Mouse (Mus musculus): ENCODE data around the gene Atg4a-ps.

Gene Atg4a-ps

DNA sequence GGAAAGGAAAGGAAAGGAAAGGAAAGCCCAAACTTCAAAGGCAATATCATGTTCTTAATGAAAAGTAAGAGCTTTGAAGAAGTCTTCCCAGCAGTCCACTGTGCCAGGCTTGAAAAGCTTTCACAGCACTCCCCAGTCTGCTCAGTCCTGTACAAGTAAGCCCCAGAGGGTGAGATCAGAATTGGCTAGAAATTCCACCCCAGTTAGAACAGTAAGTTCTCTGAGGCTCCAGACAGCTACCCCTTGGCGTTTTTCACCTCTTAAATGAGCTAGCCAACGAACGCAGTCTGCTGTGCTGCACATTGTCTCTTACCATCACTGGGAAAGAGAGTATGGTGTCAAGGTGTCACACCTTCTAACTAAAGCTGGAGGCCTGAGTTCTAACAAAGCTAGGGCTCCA lies 18.2 kb downstream of the Atg4a-ps start:
- DNase-seq (ENCODE audit: low spot score) = no peak

DNA sequence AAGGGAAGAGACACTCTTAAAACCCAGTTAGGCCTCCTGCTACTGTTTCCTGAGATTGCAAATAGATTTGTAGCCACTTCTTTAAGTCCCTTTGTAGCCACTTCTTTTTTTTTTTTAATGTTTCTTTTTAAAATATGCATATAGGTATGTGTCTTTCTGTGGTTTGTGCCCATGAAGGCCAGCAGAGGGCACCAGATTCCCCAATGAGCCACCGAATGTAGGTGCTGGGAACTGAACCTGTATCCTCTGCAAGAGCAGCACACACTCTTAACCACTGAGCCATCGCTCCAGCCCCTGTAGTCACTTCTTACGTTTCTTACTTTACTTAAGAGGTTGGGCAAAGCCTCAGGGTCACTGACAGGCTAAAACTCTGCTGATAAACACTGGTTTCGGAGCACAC lies 19.4 kb downstream of the Atg4a-ps start:
- no peak for DNase-seq (ENCODE audit: low spot score)

DNA sequence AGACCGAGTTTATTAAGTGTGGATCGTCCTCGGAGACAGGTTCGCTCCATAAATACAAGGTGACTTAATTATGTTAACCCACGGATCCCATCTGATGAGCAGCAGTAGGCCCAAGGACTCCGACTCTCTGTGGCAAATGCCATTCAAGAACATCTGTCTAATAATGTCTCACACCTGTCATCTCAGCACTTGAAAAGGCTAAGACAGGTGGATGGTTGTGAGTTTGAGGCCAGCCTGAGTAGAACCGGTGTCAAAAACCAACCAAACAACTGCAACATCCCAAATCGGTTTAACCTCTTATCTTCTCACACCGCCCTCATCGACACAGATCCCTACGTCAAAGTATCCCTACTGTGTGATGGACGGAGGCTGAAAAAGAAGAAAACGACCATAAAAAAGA lies 20.7 kb downstream of the Atg4a-ps start:
- no peak for DNase-seq (ENCODE audit: low spot score)

DNA sequence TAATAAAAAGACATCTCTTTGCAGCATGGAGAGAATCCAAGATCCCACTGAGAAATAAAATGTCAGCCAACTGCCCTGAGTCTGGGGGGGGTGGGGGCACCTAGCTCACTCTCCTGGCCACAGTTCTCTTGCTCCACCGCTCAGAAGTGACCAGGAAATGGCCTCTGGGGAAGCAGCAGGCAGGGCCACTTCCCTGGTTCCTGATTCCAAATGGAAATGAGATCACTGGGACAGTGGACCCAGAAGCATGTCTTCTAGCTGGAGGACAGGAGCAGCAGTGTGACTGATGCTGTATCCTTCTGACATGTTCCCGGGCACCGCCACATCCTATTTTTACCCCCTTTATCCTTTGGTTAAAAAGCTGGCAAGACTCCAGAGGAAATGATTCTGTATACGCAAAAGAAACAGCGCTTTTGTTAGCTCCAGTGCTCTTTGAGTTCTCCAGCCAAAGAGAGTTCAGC lies 21.2 kb downstream of the Atg4a-ps start:
- DNase-seq (ENCODE audit: low spot score) = no peak

DNA sequence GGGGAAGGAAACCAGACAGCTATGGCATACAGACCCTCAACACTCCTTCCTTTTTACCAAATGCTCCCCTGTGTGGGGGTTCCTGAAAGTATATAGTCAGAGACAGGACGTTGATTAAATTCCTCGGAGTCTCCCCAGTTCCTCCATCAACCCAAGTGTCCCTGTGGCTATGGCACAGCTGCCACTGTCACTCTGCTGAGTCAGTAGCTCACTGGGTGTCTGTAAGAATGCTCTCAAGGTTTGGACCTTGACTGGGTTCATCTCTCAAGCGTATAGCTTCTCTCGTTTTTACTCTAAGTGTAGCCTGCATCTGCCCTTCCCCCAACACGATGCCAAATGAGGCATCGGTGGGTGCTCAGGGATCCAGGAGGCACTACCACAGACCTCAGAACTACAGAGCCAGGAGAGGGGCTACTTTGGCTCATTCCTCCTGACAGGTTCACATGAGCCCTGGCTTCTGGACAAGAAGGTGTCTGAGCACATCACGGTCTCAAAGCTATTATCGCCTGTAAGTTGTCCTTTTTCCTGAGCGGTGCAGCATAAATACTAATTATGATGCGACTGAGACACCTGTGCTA lies 21.9 kb downstream of the Atg4a-ps start:
- DNase-seq (ENCODE audit: low spot score) = no peak

DNA sequence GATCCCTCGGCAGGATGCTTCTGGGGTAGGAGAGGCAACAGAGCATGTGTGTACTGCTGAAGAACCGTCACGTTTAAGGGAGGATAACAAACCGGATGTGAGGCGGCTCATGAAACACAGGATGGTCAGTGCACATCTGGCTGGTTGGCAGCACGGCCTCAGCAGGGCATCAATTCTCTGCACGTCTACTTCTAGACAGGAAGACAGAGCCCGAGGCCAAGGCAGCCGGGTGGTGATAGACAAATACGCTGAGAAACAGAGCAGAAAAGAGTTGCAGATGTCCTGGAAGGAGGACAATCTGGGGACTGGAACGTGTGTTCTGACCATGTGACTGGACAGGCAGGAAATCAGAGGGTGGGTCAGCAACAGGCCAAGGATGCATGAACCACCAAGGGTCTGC lies 25.8 kb downstream of the Atg4a-ps start:
- no peak for DNase-seq (ENCODE audit: low spot score)

DNA sequence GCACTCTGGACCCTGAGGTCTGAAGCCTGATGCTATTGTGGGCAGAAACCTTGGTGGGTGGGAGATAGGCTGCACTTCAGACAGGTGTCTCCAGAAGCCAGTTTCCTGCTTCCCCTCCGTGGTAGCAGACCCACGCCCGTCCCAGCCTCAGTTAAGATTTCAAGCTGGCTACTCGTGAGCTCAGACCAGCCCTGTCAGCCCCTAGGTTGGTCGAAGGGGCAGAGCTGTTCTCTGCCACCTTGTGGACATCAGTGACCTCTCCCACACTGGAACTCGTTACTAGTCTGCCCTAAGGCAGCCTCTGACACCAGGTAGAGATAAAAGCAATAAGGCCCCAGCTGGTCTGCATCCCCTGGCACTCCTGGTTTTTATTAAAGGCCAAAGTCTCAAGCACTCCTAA lies 28.9 kb downstream of the Atg4a-ps start:
- DNase-seq (ENCODE audit: low spot score) = no peak

DNA sequence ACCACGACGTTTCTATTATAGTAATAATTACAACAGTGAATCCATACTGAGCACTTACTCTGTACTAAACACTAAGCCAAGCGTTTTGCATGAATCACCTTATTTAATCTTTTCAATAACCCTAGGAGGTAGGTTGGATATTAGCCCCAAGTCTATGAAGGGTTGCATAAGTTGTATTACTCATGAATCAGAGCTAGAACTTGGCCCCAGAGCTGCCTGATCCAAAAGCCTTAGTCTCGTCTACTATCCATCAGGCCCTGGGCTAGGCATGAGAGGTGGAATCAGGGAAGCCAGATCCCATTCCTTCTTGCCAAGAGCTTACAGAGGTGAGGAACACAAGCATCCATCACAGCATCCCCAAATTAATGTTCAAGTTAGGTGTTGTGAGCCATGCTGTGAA lies 30.2 kb downstream of the Atg4a-ps start:
- DNase-seq (ENCODE audit: low spot score) = no peak

DNA sequence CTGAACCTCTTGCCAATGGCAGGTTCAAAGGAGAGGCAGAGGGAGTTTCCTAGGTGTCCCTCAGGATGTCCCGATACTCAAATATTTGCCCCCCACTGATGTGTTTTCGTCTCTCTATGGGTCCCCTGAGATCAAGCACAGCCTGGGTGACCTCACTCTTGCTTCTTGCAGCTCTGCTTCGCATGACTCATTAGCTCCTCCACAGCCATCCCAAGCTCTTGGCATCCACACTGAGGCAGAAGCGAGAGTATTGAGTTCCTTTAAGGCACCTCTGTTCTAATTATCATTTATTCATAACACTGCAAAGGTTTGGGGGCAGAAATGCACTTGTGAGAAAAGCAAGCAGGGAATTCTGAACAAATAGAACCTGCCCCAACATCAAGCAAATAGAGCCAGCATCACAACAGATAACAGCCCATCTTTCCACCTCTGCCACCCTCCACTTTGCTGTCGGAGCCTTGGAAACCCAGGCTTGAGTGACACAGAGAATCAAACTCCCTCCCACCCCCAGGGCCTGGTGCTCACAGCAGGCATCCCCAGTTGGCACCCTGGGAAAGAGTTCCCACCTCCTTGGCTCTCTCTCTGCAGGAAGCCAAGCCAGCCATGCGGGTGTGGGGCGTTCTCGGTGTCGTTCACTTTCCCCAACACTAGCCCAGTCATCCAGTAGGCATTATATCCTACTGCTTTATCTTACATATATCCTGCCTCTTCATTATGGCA lies 33.1 kb downstream of the Atg4a-ps start:
- DNase-seq (ENCODE audit: low spot score) = peak; percentile 35

DNA sequence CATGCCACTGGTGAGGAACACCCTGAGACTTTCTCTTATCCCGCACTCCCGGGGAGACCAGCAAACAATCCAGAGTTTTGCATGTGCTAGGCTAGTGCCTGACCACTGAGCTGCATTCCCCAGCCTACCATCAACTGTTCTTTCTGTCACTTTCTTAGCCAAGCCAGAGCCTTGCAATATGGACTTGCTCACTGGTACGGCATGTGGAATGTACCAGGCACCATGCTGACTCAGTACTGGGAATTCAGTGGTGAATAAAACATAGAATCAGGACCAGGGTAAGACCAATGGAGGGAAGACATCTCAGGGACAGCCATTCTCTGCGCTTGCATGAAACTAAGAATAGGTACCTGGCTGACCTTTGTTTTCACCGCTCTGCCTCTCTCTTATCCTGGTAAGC lies 35.6 kb downstream of the Atg4a-ps start:
- DNase-seq (ENCODE audit: low spot score) = no peak

DNA sequence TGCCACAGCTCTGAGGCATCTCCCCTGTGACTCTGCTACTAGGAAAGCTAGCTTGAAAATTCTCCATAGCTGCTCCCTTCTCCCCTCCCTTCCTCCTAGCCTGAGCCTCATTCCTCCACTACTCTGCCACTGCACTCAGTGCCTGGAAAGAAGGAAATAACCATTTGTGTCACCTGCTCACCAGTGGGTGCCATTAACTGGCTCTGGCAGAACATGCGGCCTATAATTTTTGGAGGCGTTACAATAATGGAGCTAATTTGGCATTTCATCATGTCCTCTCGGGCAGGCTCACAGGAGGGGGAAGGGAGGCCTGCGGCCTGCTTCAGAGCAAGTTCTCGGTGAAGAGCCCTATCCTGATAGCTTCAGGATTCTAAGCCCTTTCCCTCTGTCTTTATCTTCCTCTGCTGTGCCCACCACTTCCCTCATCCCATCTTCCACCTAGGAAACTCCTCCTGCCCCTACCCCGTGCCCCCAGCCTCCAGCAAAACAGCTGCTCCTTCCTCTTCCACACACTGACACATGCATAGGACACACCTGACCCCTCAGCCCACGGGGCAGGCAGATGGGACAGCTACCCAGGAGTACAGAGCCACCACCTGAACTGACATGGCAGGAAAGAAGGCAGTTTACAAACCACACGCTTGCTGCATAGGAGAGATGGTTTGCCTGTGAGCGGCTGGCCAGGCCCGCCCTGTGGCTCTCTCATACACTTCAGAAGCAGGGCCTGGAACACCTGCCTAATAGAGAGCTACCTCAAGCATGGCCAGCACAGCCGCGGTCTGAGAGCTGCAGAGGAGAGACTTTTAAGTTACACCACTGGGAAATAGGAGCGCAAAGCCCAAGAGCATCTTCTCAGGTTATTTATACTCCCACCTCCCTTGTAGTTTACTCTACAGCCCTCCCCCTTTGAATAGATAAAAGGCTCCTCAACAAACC lies 38.9 kb downstream of the Atg4a-ps start:
- DNase-seq (ENCODE audit: low spot score) = no peak

DNA sequence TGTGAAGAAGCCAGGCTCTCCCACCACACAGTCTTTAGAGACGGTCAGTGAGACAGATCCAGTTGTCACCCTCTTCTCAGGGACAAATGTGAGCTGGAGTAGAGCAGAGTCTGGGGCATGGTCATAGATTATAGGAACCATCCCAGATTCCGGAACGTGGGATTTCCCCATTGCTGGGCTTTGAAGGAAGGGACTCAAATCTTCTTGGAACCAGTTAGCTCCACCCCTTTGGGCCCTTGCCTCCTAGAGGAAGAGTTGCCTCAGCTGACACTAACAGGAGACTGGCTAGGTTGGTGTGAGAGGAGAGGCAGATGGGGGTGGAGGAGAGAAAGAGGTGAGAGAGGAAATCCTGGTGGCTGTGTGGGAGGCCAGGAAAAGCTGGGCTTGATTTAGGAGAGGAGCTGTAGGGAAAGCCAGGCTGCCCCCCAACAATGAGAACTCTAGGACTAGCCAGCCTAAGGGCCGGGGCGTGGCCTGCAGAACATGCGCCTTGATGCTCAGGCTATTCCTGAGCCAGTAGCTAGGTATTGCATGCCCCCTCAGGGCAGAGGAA lies 39.7 kb downstream of the Atg4a-ps start:
- no peak for DNase-seq (ENCODE audit: low spot score)

DNA sequence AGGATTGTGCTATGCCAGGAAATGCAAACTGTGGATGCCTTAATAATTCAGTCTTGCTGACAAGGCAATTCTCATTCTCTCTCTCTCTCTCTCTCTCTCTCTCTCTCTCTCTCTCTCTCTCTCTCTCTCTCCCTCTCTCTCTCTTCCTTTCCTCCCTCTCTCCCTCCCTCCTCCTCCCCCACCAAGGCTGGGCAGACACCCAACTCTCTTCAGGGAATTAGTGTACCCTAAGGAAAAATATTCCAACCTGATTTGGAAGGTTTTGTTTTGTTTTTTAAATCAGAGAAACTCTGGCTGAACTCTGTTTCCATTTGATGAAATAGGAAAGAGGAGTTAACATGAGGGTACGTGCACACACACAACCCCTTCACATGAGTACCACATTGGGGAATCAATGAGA lies 44.3 kb downstream of the Atg4a-ps start:
- no peak for DNase-seq (ENCODE audit: low spot score)

DNA sequence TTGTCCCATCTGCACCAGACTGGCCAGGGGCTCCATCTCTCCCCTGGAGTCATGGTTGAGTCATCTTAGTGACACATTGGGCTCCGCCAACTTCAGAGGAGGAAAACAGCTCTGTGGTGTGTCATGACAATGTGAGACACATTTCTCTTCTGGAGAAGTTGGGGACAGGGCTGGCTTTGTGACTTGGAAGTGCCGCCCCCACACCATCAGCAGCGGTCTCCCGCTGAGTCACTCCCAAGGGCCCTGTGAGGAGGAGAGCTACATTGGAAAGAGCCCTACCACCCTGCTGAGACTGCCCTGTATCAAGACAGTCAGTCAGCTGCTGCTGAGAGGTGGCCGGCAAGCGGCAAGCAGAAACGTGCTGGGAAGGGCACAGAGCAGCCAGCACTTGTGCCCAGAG lies 44.9 kb downstream of the Atg4a-ps start:
- DNase-seq (ENCODE audit: low spot score) = peak; percentile 63

DNA sequence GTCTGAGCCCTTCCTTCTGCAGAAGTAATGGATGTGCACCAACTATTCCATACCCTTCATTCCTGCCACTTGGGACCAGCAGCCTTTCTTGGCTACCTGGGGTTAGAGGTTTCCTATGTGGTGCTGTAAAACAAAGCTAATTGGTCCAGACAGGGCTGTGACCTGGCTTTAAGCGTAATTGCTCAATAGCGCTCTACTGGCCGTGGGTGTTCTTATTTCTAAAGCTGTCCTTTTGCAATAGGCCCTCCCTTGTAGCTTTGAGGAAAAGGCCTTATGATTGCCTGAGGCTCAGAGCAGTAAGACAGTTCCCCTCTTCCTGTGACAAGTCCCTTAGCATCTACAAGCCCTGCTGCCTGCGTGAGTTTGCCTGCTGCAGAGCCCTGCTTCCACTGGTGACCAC lies 48.3 kb downstream of the Atg4a-ps start:
- DNase-seq (ENCODE audit: low spot score) = no peak

DNA sequence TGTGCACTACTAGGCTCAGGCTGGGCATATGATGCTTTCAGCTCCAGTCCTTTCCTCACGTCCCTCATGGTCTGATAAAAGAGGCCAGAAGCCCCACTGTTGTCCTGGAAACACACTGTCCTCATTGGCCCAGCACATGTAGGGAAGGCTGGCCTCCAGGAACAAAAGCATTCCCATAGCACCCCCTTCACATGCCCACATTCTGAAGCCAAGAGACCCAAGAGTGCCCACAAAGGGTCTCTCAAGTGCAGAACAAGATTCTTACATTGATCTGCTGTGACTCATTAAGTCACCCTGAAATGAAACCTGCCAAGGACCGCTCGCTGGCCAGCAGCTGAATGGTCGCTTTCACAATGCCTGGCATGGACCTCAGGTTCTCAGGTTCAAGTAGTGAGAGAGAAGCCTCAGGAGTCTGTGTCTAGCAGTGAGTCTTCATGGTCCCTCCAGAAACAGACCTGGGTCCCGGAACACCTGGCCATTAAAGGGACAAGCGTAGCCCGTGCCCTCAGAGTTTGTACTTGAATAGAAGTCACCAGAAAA lies 50.5 kb downstream of the Atg4a-ps start:
- DNase-seq (ENCODE audit: low spot score) = no peak

All from left cerebral cortex, adult 11 months (tissue).